Mouse (Mus musculus): ENCODE measurements around the gene Fam216a.

- TF ChIP-seq POLR2A (IDR thresholded peaks at IDR 0.05; ENCODE audit: control insufficient read depth, low read depth, low read length) (no peak), CTCF (IDR thresholded peaks at IDR 0.05; ENCODE audit: control insufficient read depth, insufficient read depth, insufficient replicate concordance, low read depth, low read length) (no peak)
Measured at GRCm38 (mm10) chr5:122372878-122373277, 714 bp upstream of the Fam216a start.
